Mouse (Mus musculus): ENCODE data around the gene Npc1l1.

- TF ChIP-seq GATA1 (IDR thresholded peaks at IDR 0.05; ENCODE audit: borderline replicate concordance, low read length) (no peak), TAL1 (conservative IDR thresholded peaks at IDR 0.05; ENCODE audit: low read depth, low read length) (no peak), CTCF (IDR thresholded peaks at IDR 0.05; ENCODE audit: low read depth, low read length) (no peak), POLR2AphosphoS5 (IDR thresholded peaks at IDR 0.05; ENCODE audit: insufficient replicate concordance, low read depth, low read length) (no peak)
Observed at GRCm38 (mm10) chr11:6200087-6200569, 29.8 kb downstream of the Npc1l1 start, which contains the start of gene Nudcd3.

Data from G1E (cell line).